Mouse (Mus musculus): Measurements from ENCODE around the gene Dhx8.

The Dhx8 gene

DNA sequence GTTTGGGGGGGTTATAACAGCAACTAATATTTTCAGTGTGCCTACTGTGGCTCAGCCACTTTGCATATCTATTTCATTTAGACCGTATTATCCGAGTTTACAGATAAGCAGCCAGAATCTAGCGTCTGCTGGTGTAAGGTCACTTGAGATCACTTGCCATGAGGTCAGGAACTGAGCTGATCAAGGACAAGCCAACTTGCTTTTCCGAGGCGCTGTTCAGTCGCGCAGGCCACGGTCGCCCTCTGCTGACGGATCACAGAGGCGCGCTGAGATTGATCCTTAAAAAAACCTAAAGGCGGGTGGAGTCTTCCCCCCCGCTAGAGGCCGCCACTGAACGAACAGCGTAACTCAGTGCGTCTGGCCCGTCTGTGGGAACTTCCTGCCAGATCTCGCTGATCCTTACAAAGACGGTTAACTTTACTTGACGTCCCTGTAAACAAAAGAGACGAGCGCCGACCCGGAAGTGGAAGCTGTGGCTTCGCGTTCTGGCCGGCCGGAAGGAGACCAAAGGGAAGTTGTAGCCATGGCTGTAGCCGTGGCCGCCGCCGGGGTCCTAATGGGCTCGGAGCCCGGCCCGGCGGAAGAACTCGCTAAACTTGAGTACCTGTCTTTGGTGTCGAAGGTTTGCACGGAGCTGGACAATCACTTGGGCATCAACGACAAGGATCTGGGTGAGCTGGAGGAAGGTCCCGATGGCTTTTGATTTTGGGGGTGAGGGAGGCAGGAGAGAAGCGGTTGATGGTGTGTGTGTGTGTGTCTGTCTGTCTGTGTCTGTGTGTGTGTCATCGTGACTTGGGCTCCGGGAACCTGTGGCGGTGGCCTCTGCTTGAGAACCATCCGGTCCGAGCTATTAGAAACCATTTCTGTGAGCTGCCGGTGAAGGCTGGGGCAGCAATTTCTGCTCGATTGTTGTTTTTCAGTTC lies at the start of gene Dhx8:
TSS of gene Dhx8 (plus strand) at position 402 of the 923 bp plus-strand sequence.
- peak; percentile 98 for DNase-seq (ENCODE audit: low read depth, low spot score)

DNA sequence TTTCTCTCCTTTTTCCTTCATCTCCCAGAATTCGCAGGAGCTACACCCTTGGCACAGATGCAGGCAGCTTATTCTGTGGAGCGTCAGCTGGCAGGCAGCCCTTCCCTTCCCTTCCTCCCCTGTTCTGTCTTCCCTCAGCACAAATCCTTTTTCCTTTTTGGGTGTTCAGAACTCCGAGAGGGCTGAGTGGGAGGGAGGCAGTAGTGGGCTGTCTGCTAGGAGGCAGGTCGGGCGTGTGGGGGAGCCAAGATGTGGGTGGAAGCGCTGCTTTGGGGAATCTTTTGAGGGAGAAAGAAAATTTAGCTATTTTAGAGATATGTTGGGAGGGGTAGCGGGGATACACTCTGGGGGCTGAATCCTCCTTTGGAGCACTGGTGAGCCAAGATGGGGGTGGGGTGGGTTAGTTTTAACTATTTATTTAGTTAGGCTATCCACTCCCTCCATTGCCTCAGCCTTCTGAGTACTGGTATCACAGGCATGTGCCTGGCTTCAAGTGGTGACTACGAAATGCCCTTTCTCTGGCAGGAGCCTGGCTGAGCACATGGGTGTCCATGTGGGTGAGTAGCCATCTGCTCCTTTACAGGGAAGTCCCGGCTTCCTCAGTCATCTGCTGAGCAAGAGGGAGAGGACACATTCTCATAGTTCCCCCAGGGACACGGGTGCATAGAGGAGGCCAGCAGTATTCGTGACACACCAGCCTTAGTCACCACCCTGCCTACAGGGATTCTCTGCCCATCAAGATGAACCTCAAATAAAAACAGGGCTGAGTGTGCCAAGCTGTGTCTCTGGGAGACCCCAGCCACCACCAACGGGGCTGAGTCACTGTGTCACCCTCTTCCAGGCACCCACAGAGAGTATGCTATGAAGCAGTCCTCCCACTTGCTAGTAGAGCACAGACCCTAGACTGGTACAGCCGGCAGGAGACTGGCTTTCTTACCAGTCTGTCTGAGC lies 45.1 kb upstream of the Dhx8 start:
- DNase-seq (ENCODE audit: low read depth, low spot score): no peak

DNA sequence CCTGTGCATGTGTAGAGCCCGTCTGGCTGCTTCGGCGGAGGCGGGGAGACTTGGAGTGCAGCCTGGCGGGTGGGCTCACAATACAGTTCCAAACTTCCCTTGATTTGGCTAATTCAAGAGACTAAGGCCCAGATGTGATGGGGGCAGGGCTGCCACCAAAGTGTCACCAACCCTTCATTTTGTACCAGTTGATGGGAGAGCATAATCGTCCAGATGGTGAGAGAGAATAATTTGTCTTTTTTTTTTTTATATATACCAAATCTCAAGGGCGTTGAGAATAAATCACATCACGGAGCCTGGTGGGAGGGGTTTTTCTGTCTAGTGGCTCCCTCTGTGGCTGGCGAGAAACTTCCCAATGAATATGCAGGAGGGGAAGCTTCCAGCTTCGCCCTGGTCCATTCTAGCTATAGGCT lies 43.0 kb upstream of the Dhx8 start:
- no peak for DNase-seq (ENCODE audit: low read depth, low spot score)

DNA sequence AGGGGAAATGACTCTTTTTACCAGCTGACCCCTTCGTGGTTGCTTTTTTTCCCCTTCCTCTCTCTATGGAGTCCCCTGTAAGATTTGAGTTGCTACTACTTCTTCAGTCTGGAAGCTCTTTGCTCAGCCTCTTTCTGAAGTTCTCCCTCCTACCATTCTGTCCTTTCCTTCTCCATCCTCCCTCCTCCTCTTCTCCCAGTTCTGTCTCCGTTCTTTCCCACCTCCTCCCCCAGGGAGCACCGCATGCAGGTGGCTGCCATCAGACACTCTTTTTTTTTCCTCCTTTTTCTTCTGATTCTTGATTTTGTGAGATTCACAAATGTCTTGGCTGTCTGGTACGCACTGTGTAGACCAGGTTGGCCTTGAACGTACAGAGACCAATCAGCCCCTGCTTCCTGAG lies 42.4 kb upstream of the Dhx8 start:
- DNase-seq (ENCODE audit: low read depth, low spot score): no peak

DNA sequence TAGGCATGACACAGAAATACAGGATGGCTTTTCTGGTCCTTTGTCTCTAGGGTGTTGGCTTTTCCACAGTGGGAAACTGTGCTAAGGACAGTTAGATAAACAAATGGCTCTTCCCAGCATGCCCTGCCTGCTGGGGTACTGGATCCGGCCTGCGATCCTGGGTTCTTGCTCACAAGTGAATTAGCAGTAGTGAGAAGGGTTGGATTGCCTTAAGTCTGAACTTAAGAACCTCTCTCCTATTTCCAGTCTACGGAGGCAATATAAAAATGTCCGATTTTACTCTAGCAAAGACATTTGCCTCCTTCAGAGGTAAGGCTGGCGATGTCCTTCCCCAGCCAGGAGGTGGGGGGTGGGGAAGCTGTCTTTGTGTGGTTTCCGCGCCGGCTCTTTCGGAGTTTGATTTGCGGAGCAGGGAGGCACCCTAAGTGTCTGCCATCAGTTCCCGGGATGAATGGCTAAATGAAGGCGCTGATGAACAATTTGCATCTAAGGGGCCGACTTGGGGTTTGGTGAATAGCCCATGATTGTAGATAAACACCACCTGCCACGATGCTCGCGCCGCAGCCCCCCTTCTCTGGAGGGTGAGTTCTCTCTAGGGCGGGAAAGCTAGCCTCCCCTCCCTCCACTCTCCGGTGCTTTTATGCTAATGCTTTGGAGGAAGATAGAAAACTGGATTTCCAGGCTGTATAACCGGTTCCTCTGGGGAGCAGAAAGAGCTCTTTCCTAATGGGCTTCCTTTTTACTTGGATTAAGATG lies 36.6 kb upstream of the Dhx8 start:
- no peak for DNase-seq (ENCODE audit: low read depth, low spot score)

DNA sequence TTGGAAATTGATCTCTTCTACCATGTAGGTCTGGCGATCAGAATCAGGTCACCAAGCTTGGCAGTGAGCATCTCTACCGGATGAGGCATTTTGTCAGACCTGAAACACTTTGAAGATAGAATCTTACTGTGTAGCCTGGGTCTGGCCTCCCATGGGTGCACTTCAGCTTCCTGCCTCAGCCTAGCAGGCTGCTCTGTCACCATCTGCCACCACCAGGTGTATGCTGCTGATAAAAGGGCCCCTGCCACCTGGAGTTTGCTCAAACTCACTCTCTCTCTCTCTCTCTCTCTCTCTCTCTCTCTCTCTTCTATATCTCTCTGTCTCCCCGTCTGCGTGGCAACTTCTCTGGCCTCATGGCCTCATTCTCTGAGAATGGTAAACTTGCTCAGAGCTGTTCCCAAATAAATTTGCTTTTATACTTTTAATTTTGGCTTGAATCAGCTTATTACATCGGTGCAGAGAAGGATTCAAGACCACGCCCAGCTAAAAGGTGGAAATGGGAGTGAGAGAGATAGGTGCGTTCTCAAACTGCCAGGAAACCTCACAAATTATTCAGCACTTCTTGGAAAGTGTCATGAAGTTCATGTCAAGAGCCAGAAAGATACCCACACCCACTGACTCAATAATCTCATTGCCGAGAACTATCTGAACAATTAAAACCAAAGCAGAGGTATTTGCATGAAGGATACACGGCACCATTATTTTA lies 35.4 kb upstream of the Dhx8 start:
- no peak for DNase-seq (ENCODE audit: low read depth, low spot score)

DNA sequence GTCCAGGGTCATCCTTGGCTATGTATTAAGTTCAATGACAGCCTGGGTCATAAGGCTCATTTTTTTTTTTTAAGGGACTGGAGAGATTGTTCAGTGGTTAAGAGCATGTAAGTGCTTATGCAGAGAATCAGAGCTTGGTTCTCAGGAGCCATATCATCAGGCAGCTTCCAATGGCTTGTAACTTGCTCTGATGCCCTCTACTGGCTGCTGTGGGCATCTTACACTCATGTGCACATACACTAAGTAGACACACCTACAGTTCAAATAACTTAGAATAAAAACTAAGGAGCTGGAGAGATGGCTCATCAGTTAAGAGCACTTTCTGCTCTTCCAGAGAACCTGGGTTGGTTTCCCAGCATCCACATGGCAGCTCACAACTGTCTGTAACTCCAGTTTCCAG lies 34.6 kb upstream of the Dhx8 start:
- DNase-seq (ENCODE audit: low read depth, low spot score): no peak

DNA sequence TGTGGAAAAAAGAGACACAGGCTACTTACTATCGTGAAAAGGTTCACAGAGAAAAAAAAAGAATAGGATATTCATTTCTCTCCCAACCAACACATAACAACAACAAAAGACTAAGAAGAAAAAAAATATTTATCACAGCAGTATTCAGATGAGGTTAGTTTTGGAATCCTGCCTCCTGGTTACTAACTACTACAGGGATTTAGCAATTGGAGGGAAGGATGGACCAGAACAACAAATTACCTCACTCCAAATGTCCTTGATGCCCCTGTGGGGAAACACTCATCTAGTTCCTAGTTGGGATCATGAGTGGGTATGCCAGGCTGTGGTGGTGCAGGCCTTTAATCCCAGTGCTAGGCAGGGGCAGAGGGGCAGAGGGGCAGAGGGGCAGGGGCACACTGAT lies 33.2 kb upstream of the Dhx8 start:
- DNase-seq (ENCODE audit: low read depth, low spot score): no peak

DNA sequence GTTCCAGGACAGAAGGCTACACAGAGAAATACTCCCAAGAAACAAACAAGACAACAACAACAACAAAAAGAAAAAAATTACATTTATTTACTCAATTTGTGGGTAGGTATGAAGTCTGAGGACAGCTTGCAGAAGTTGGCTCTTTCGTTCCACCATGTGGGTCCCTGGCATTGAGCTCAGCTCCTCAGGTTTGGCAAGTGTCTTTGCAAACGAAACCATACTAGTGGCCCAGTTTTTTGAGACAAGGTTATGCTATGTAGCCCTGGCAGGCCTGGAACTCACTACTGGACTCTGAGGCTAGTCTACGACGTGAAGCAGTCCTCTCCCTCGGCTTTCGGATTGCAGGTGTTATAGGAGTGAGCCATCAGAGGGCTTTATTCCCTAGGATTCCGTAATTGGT lies 32.7 kb upstream of the Dhx8 start:
- DNase-seq (ENCODE audit: low read depth, low spot score): no peak

DNA sequence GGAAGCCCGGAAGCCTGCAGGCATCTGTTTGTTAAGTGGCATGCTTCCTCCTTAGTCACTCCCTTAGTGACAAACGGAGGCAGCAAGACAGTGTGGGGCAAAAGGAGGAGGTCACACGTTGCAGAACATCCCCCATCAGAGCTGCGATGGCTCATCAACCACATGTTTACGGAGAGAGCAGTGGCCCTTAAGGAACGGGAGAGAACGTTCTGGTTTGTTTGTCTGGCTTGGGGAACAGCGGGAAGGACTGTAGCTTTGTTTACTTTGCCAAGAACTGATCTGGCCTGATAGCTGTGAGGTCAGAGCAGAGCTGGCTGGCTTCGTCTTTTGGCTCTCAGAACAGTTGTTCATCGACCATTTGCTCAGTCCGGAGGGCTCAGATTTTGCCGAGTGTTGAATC lies 32.3 kb upstream of the Dhx8 start:
- DNase-seq (ENCODE audit: low read depth, low spot score): no peak

DNA sequence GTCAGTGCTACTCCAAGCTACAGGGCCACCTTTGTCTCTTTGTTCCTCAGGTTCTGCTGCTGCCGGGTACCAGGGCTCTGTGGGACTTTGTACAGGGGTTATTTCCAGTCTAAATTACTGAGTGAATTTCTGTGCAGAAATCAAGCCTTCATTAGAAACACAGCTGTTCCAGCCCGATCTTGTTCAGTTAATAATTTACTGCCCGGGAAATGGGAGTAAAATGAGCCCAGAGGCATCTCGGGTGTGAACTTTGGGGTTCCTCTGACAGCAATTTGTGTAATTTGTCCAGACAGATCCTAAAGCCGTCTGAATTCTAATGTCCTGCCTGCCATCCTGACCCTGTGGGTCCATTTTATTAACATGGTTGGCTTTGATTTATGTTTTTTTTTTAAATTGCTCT lies 28.6 kb upstream of the Dhx8 start:
- DNase-seq (ENCODE audit: low read depth, low spot score): no peak

DNA sequence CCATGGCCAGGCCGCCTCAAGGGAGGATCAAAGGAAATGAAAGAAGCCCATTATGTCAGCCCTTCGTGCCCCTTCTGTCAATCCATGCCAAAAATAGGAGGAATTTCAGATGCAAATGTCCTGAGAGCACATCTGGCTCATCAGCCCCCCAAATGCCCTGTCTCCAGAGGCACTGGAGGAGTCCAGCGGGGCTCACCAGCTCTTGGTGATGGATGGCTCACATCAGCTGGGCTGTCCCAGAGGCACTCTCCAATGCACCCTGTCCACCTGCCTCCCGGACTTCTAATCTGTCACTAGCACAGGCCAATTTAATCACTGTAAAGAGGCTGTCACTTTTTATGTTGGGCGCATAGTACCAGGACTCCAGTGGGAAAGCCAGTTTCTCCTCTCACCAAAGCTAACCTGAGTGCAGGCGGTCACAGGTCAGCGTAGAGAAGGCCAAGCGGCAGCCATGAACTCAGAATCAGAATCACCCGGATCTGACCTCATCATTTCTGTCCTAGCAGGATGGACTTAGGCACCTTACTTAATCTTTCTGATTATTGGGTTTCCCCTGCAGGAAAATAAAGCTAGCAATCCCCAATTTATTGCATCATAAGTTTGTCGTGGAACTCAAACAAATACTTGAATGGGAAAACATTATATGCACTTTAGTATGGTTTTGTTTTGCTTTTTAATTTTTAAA lies 25.8 kb upstream of the Dhx8 start:
- DNase-seq (ENCODE audit: low read depth, low spot score): no peak

DNA sequence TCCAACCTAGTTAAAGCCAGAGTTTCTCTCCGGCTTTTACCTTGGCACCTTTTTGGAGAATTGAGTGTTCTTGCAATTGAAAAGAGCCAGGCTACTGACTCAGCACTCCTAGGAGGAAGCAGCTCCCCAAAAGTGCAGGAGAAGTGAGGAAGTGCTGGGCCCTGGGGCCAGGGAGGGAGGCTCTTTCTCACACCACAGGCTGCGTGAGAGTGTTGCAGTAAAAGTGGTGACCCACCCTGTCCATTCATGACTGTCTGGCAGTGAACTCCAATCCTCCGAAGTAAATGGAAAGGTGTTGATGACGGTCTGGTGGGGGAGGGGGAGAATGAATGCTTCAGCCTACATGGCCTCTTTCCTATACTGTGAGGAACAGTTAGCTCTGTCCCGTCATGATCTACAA lies 24.2 kb upstream of the Dhx8 start:
- no peak for DNase-seq (ENCODE audit: low read depth, low spot score)

DNA sequence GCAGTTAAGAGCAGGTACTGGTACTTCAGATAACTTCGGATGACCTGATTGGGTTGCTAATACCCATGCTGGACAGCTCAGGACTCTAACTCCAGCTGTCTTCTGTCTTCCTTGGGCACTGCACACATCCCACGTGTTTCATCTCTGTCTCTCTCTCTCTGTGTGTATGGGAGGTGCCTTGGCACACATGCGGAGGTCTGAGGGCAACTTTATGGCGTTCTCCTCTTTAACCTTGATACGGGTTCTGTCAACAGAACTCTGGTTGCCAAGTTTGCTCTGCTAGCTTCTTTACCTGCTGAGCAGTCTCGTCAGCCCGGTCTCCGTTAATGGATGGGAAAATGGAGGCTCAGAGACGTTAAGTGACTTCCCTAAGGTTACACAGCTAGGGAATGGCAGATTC lies 19.9 kb upstream of the Dhx8 start:
- DNase-seq (ENCODE audit: low read depth, low spot score): no peak

DNA sequence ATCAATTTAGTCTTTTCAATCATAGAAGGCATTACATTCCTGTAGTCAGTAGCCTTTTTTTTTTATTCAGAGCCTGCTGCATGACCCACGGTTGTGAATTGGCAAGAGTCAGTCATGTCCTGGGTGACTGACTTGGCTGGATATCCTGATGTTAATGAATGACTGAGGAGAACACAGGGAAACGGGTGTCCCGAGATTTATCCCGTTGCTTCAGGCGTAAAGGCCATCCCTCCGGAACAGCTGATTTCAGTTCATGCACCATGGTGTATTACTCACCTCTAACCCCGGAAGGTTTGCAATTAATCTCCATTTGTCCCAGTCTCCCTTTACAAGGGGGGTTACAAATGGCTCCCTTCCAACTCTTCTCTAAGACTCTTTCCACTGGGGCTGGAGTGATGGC lies 18.7 kb upstream of the Dhx8 start:
- no peak for DNase-seq (ENCODE audit: low read depth, low spot score)

DNA sequence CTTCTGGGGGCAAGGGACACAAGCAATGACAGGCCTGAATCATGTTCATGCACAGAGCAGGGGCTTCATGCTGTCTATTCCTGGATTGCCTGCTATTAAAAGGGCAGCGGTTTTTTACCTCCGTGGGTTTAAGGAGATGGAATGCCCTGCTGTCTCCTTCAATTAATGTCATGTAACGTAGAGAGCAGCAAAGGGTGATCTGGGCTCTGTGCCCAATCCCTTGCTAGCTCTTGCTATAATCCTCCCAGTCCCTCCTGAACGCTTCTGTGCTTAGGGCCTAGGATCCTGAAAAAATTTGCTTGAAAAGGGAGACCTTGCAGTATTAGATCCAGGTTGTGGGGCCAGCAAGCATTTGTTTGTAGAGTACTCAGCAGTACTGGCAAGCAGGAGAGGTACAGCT lies 14.4 kb upstream of the Dhx8 start:
- peak; percentile 94 for DNase-seq (ENCODE audit: low read depth, low spot score)

DNA sequence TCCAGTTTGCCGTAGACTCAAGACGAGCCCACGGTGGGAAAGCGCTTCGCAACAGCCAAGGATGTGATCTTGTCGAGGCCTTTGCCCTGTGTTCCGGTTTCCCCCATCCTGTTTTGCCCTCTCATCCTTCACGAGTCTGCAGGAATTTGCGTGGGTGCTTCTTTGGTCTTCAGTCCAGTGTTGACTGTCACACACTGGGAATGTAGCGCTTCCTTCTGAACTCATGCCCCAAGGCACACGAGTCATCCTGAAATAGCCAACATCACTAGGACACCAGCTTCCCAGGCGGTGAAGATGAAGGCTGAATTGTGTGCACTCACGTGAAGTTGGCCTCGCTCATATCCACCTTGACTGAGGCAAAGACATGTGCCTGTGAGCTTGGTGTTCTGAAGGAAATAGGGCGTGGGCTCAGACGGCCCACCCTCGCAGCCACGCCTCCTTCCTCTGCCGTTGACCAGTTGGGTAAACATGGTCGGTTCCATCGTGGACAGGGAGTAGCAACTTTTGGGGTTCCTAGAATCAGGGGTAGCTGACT lies 12.7 kb upstream of the Dhx8 start:
- DNase-seq (ENCODE audit: low read depth, low spot score): no peak

DNA sequence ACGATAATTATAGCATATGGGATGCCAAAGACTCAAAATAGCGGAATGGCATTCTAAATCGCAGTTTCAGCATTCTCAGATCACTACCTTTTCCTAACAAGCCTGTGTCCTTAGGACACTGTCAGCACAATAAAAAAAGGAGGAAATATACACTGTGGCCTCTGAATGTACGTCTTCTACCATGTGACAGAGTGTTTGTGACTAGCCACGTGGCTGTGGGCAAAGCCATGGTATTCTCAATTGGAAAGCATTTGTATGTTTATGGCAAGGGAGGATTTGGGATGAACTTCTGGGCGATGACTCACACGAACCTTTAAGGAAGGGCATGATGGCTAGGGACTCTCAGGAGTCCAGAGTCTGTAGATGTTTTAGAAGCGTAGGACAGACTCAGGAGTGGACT lies 7.7 kb upstream of the Dhx8 start:
- DNase-seq (ENCODE audit: low read depth, low spot score): no peak

DNA sequence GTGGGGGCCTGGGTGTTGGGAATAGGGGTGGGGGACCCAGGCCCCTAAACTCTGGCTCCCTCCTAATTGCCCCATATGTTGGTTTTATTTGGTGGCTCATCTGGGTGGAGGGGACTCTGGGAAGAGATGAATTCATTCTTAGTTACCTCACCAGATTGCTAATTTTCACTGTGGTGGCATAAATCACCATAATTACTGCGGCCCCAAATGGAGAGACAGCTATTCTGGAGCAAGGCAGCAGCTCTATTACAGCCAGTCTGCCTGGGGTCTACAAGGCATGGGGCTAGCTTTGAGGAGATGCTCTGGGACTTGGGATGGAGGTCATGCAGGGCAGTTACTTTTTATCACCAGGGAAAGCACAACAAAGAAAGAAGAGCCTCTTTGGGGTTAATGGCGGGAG lies 6.0 kb upstream of the Dhx8 start:
- no peak for DNase-seq (ENCODE audit: low read depth, low spot score)

DNA sequence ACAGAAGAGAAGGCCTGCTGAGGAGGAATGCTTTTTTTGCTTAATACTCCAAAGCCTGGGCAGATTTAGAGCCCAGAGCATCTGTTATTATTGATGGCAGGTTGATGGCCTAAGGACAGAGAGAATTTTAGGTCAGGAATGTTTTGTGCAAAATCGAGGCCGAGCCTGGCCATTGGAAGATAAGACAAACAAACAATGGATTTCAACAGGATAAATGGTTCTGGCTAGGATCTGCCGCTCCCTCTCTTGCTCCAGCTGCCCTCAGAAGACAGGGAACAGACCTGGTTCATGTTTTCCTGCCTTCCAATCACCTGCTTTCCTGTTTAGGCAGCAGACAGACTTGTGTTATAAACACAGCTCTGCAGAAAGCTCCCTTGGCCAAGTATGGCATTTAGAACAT lies 3.4 kb upstream of the Dhx8 start:
- DNase-seq (ENCODE audit: low read depth, low spot score): no peak
